Mouse (Mus musculus): ENCODE measurements at regions not wholly inside any gene's neighbourhood (a gene's known extent, or its start where the extent isn't known, plus 50 kb on each side); places are given as distances from the start of the nearest gene placed in this dataset.

DNA sequence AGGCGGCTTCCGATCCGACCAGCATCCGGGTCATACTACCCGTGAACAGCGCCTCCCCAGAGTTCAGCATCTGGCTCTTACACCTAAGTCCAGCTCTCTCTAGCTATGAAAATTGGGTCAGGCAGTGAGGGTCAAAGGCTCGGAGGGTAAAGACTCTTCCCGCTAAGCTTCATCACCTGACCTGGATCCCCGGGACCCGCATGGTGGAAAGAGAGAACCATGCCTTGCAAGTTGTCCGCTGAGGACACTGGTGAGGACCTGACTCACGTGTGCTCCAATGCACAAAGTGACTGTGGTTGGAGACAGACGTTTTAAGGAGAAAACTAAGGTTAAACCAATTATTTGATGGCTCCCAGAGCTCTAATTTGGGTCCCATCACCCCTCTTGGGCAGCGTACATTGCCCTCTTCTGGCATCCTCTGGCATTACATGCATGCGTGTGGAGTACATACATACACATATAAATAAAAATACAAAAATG, 74.6 kb upstream of the Sall4 start:
- H3K4me3 ChIP-seq (replicated peaks), result peak overlapping the region; percentile 12; the same call in 1 of the 2 replicates
- peak overlapping the region; percentile 37 for H3K4me2 ChIP-seq
- WGBS, result 7% methylated on average over 15 of the region's 15 CpGs
- no peak overlapping the region for H3K27ac ChIP-seq
- no peak overlapping the region for H3K9ac ChIP-seq
- H3K36me3 ChIP-seq (replicated peaks), result no peaks in the 10 kb centered on the region
- H3K27me3 ChIP-seq, result peaks cover 55% of the 10 kb centered on the region
- no peaks in the 10 kb centered on the region for H3K9me3 ChIP-seq
- ATAC-seq (ENCODE audit: low FRiP score), result no peak
- peaks cover 39% of the 10 kb centered on the region for H3K4me1 ChIP-seq

DNA sequence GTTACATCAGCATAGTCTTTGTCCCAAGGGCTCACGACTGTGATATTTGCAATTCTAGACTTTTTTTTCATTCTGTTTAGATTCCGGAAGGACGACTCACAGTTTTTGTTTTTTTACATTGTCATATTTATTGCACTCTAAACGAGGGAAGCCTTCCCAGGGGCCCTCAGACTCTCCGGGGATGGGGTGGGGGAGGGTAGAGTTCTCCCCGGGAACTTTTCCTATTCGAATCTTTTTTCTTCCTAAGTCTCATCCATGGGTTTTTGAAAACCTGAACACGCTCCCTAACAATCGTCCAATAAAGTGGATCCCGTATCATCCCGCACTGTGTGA, 73.9 kb upstream of the Sall4 start:
- Histone ChIP-seq H3K4me2 (0 out of 2 replicates have a peak overlapping the region, but pooled peaks have one; percentile 17), H3K9me3 (no peaks in the 10 kb centered on the region), H3K27me3 (peaks cover 53% of the 10 kb centered on the region), H3K4me3 (replicated peaks) (no peak overlapping the region), H3K9ac (no peak overlapping the region), H3K4me1 (peaks cover 44% of the 10 kb centered on the region), H3K36me3 (replicated peaks) (no peaks in the 10 kb centered on the region), H3K27ac (no peak overlapping the region)
- WGBS, result 2% methylated on average over 11 of the region's 11 CpGs
- no peak for ATAC-seq (ENCODE audit: low FRiP score)

DNA sequence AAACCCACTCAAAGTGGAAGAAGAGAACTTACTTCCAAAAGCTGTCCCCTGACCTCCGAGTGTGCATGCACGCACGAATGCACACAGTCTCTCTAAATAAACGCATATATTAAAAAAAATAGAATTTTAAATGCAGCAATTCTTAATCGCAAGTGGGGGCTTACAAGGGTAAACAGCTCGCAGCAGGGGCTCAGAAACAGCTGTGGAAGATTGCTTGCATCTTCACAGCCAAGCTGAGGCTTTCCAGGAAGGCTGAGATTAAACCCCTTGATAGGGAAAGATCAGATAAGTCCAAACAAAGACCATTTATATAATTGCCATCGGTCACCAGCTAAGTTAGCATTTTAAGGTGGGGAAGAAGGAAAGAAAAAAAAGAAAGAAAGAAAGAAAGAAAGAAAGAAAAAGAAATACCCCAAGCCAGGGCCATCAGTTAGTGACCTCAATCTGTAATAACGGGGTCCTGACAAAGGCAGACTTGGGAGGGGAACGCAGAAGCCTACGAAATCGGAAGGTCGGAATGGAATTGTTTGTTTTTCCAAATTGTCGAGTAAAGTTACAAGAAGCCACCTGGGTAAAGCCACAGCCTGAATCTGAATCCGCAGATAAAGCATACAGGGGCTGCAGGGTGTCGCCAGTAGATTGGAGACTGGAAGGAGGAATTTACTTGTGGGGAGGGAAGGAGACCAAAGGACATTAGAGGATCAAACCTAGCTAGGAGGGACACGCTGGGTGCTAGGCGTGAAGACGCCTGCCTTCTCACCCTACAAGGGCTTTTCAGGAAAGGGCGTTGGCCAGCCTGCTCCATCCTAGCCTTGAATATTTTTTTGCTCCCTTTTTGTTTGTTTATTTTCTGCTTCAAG, 73.3 kb upstream of the Sall4 start:
- Histone ChIP-seq H3K9ac (no peak overlapping the region), H3K4me1 (peaks cover 44% of the 10 kb centered on the region), H3K9me3 (no peaks in the 10 kb centered on the region), H3K36me3 (replicated peaks) (no peaks in the 10 kb centered on the region), H3K27me3 (peaks cover 53% of the 10 kb centered on the region), H3K4me3 (replicated peaks) (no peak overlapping the region), H3K4me2 (no peak overlapping the region), H3K27ac (no peak overlapping the region)
- WGBS, result 4% methylated on average over 19 of the region's 19 CpGs
- no peak for ATAC-seq (ENCODE audit: low FRiP score)

DNA sequence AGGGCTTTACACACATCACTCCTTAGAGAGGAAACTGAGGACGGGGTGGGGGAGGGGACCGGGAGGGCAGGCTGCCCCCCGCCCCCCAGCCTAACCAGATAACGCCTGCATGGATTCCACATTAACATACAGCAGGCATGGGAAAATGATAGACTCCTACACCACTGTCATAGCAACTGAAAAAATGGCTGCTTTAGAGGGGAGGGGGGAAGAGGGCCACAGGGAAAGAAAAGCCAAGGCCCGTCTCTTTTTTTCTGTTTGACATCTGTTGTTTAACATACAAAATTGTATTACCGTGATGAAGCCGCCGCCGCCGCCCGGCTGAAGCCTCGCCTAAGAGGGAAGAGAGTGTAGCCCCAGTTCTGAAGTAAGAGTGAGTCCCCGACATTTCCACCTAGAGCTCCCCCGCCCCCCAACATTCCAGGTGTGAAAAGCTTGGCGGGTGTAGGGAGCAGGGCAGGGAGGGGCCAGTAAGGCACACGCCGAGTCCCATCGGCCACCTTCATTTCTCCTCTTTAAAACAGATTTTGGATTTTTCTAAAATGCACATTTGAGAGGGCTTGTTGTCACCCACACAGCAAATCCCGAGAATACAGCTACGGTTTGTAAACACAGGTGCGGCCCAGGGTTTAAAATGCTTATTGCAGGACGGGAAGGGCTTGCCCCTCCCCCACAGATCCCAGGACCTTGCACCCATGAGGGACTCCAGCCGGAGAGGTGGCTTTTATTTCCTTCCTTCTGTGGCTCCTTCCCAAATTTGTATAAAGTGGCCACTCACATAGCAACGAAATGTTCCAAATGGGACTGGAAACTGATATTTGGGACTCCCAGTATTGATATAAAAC, 72.3 kb upstream of the Sall4 start:
- no peaks in the 10 kb centered on the region for H3K36me3 ChIP-seq (replicated peaks)
- under 1% methylated on average over 24 of the region's 24 CpGs for WGBS
- H3K4me1 ChIP-seq, result peaks cover 47% of the 10 kb centered on the region
- peak overlapping the region; percentile 20 for H3K4me3 ChIP-seq (replicated peaks)
- 0 out of 2 replicates have a peak overlapping the region, but pooled peaks have one; percentile 33 for H3K9ac ChIP-seq
- H3K9me3 ChIP-seq, result no peaks in the 10 kb centered on the region
- peak overlapping the region; percentile 42; the same call in 1 of the 2 replicates for H3K27ac ChIP-seq
- H3K4me2 ChIP-seq, result peak overlapping the region; percentile 55
- peaks cover 53% of the 10 kb centered on the region for H3K27me3 ChIP-seq
- ATAC-seq (ENCODE audit: low FRiP score), result peak; percentile 72

DNA sequence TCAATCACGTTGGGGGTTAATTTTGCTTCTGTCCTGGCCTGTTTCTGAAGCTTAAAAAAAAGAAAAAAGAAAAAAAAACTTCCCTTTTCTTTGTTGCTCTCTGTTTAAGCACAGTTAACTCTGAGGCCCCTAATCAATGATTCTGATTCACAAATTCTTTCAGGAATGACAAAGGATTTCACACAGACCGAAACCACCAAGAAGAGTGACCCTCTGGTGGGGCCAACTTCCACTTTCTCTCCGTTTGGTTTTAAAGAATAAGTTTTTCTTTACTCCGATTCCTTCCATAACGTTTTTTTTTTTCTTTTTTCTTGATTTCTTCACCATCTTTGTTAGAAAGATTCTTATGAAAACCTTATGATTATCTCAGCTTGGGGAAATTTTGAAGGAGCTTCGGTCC, 71.5 kb upstream of the Sall4 start:
- no peak overlapping the region for H3K27ac ChIP-seq
- H3K4me1 ChIP-seq, result peaks cover 47% of the 10 kb centered on the region

DNA sequence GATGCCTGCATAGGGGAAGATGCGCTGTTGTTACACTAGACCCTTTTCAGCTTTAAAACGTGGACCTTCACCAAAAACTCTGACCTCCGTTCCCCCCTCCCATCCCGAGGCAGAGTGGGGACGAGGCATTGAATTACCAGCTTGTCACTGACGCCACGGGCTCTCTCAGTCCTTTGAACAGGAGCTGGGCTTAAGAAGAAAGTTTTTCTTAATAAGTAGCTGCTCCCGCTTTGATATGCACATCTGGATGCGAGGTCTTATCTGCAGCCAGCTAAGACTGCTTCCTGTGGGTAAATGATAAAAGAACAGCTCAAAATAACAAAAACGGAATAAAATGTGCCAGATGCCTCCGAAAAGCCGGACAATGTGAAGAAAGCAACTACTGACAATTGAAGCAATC, 70.9 kb upstream of the Sall4 start:
- Histone ChIP-seq H3K27ac (no peak overlapping the region), H3K9ac (no peak overlapping the region), H3K4me2 (peak overlapping the region; percentile 55), H3K4me3 (replicated peaks) (no peak overlapping the region), H3K27me3 (peaks cover 44% of the 10 kb centered on the region), H3K9me3 (no peaks in the 10 kb centered on the region), H3K36me3 (replicated peaks) (no peaks in the 10 kb centered on the region), H3K4me1 (peaks cover 47% of the 10 kb centered on the region)
- no peak for ATAC-seq (ENCODE audit: low FRiP score)
- WGBS, result under 1% methylated on average over 12 of the region's 12 CpGs

More for the DNA sequence above, 71.5 kb upstream of the Sall4 start:
- no peak for ATAC-seq (ENCODE audit: low FRiP score)
- 2% methylated on average over 6 of the region's 6 CpGs for WGBS
- Histone ChIP-seq H3K27me3 (peaks cover 48% of the 10 kb centered on the region), H3K4me3 (replicated peaks) (no peak overlapping the region), H3K9me3 (no peaks in the 10 kb centered on the region), H3K36me3 (replicated peaks) (no peaks in the 10 kb centered on the region), H3K9ac (no peak overlapping the region), H3K4me2 (peak overlapping the region; percentile 55)

DNA sequence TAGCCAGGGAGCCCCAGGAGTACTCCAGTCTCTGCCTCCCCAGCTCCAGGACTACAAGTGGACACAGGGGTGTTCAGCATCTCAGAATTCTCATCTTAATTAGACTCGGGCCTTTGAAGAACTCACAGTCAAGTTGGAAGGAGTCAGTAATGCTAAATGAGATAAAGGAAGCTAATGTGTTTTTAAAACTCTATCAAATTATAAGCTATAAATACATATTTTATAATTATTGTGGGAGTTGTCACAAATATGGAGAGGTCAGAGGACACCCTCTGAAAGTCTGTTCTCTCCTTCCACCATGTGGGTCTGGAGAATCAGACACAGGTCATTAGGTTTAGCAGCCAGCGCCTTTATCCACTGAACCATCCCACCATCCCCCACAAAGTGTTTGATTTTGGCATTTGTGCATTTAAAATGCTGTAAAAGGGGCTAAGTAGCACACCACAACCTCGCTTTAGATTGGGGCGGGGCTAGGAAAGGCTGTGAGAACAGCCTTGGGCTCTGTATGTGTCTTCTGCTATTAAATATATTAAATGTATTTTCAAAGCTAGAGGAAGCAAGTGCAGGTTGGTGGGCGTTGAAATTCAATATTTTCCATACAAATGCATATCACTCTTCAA, 70.3 kb upstream of the Sall4 start:
- Histone ChIP-seq H3K27me3 (peaks cover 39% of the 10 kb centered on the region), H3K4me3 (replicated peaks) (no peak overlapping the region), H3K4me2 (no peak overlapping the region), H3K36me3 (replicated peaks) (no peaks in the 10 kb centered on the region), H3K9ac (no peak overlapping the region), H3K4me1 (peaks cover 47% of the 10 kb centered on the region), H3K9me3 (no peaks in the 10 kb centered on the region), H3K27ac (no peak overlapping the region)
- no peak for ATAC-seq (ENCODE audit: low FRiP score)
- 18% methylated on average over 5 of the region's 5 CpGs for WGBS

DNA sequence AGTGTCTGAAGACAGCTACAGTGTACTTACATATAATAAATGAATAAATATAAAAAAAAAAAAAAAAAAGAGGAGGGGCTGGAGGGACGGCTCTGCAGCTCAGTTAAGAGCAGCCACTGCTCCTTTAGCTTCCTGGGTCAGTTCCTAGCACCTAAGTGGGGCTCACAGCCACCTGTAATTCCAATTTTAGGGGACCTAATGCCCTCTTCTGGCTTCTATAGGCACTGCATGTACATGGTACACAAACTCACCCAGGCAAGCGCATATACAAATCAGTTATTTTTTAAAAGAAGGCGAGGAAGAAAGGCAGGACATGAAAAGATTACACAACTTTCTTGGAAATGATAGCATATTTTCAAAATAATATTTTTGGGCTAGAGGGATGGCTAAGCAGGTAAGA, 67.0 kb upstream of the Sall4 start:
- WGBS, result 97% methylated on average over 3 of the region's 3 CpGs
- Histone ChIP-seq H3K9ac (no peak overlapping the region), H3K4me3 (replicated peaks) (no peak overlapping the region), H3K4me1 (peaks cover 28% of the 10 kb centered on the region), H3K27ac (no peak overlapping the region), H3K9me3 (no peaks in the 10 kb centered on the region), H3K27me3 (peaks cover 8% of the 10 kb centered on the region), H3K4me2 (no peak overlapping the region), H3K36me3 (replicated peaks) (no peaks in the 10 kb centered on the region)
- no peak for ATAC-seq (ENCODE audit: low FRiP score)

DNA sequence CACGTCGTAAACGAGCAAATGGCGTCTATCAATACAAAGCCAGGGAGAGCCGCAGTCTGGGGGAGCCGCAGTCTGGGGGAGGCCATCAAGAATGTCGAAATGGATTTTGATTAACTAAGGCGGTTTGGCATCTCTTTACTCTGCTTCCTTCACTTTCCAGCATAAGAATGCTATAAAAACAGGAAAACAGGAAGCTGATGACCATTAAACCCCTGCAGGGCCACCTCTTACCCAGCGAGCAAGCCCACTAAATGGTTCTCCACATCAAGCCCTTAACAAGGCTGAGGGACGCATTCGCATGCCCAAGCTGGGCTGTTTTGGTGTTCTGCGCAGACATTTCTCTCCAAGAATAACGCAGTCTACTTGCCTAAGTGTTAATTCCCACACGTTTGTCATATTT, 64.0 kb upstream of the Sall4 start:
- WGBS, result 56% methylated on average over 14 of the region's 14 CpGs
- Histone ChIP-seq H3K36me3 (replicated peaks) (no peaks in the 10 kb centered on the region), H3K4me1 (peaks cover 4% of the 10 kb centered on the region; the same call in 1 of the 2 replicates), H3K27ac (no peak overlapping the region), H3K4me2 (no peak overlapping the region), H3K27me3 (no peaks in the 10 kb centered on the region), H3K9me3 (no peaks in the 10 kb centered on the region), H3K4me3 (replicated peaks) (no peak overlapping the region), H3K9ac (no peak overlapping the region)
- no peak for ATAC-seq (ENCODE audit: low FRiP score)

DNA sequence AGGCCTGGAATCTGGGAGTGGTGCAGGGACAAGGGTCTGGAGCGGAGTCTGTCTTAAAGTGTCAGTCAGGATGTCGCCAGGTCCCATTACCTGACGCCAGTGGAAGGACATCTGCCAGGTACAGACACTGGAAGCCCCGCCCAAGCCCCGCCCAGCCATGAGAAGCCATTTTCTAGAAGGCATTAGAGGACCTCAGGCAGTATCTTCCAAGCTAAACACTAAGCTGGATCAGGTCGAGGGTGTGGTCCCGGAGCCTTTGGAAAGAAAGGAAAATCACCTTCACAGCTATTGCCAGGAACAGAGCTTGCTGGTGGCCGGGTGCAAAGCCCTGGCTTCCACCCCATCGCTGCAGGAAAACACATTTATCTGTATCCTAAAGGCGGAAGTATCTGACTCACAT, 52.9 kb upstream of the Sall4 start:
- 75% methylated on average over 10 of the region's 10 CpGs for WGBS
- Histone ChIP-seq H3K36me3 (replicated peaks) (no peaks in the 10 kb centered on the region), H3K27ac (no peak overlapping the region), H3K27me3 (peaks cover 12% of the 10 kb centered on the region; the same call in 1 of the 2 replicates), H3K4me2 (no peak overlapping the region), H3K4me1 (no peaks in the 10 kb centered on the region), H3K9me3 (no peaks in the 10 kb centered on the region), H3K9ac (no peak overlapping the region), H3K4me3 (replicated peaks) (no peak overlapping the region)
- no peak for ATAC-seq (ENCODE audit: low FRiP score)

All from forebrain, embryonic 12.5 days (tissue).